Mouse (Mus musculus): ENCODE data around the gene Rrm1. TPM values are rescaled to one million over a fixed set of nuclear protein-coding genes. Genes with fewer than 3 reads are reported as not detected.

Gene Rrm1
- polyA plus RNA-seq, 1 experiment, result 12.2 TPM

- no peak for DNase-seq (ENCODE audit: low read depth, low spot score)
- WGBS, result 76% methylated on average over 4 of the region's 4 CpGs
Measured at GRCm38 (mm10) chr7:102514144-102514543, 72.6 kb downstream of the Rrm1 start.

- no peak for DNase-seq (ENCODE audit: low read depth, low spot score)
- WGBS, result 54% methylated on average over 10 of the region's 10 CpGs
Measured at GRCm38 (mm10) chr7:102516261-102517050, 75.0 kb downstream of the Rrm1 start.

- DNase-seq (ENCODE audit: low read depth, low spot score), result no peak
Measured at GRCm38 (mm10) chr7:102517051-102517335, 75.5 kb downstream of the Rrm1 start.

More at GRCm38 (mm10) chr7:102517051-102517335, 75.5 kb downstream of the Rrm1 start:
- 70% methylated on average over 2 of the region's 2 CpGs for WGBS

Other genes with a start within 250 kb of the Rrm1 start
- 11.7 and 15.5 TPM in 2 replicates for gene Nup98, start 231.5 kb upstream of the Rrm1 start, polyA plus RNA-seq (2012; rRNA removed)
- gene Pgap2, start 231.5 kb upstream of the Rrm1 start, polyA plus RNA-seq (2012; rRNA removed), result 48.3 and 64.8 TPM in 2 replicates
- 104 and 114 TPM in 2 replicates for gene Rhog, start 185.6 kb upstream of the Rrm1 start, polyA plus RNA-seq (2012; rRNA removed)
- 21.6 and 25.3 TPM in 2 replicates for gene Stim1, start 173.9 kb upstream of the Rrm1 start, polyA plus RNA-seq (2012; rRNA removed)
- gene Olfr543, start 40.0 kb downstream of the Rrm1 start, polyA plus RNA-seq (2012; rRNA removed), result not detected in 2 replicates
- gene Olfr544, start 46.6 kb downstream of the Rrm1 start, polyA plus RNA-seq (2012; rRNA removed), result not detected in 2 replicates
- gene Olfr545, start 57.9 kb downstream of the Rrm1 start, polyA plus RNA-seq (2012; rRNA removed), result not detected in 2 replicates
- gene Olfr547, start 93.1 kb downstream of the Rrm1 start, polyA plus RNA-seq (2012; rRNA removed), result not detected in 2 replicates
- not detected in 2 replicates for gene Olfr548-ps1, start 99.2 kb downstream of the Rrm1 start, polyA plus RNA-seq (2012; rRNA removed)
- not detected in 2 replicates for gene Olfr549, start 108.2 kb downstream of the Rrm1 start, polyA plus RNA-seq (2012; rRNA removed)
- gene Trim21, start 123.8 kb downstream of the Rrm1 start, polyA plus RNA-seq (2012; rRNA removed), result 4.9 and 6.2 TPM in 2 replicates
- gene Olfr550, start 129.7 kb downstream of the Rrm1 start, polyA plus RNA-seq (2012; rRNA removed), result not detected in 2 replicates
- not detected in 2 replicates for gene Olfr551, start 150.2 kb downstream of the Rrm1 start, polyA plus RNA-seq (2012; rRNA removed)
- gene Olfr552, start 156.1 kb downstream of the Rrm1 start, polyA plus RNA-seq (2012; rRNA removed), result not detected in 2 replicates
- gene Olfr553, start 176.5 kb downstream of the Rrm1 start, polyA plus RNA-seq (2012; rRNA removed), result not detected in 2 replicates
- gene Olfr554, start 196.7 kb downstream of the Rrm1 start, polyA plus RNA-seq (2012; rRNA removed), result not detected in 2 replicates
- gene Olfr555, start 217.1 kb downstream of the Rrm1 start, polyA plus RNA-seq (2012; rRNA removed), result not detected in 2 replicates
- not detected in 2 replicates for gene Olfr556, start 223.2 kb downstream of the Rrm1 start, polyA plus RNA-seq (2012; rRNA removed)
- gene Trim68, start 245.6 kb downstream of the Rrm1 start, polyA plus RNA-seq (2012; rRNA removed), result 6.7 and 9.2 TPM in 2 replicates